Mouse (Mus musculus): ENCODE measurements around the gene B4galt5.

B4galt5 gene

DNA sequence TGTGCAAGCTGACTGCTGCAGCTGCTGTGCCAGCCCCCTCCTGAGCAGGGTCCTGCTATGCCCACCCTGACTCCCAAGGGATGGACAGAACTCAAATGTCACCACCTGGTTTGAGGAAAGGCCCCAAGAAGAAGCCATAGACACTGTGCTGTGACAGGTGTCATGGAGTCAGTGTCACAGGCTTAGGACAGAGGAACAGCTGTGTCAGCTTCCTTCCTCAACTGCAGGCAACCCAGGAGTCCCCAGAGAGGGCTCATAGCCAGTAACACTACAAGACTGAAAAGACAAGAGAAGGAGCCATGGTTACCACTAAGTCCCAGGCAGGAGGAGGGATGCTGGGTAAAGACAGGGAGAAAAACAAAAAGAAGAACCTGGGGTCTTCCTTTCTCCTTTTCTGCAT, 7.9 kb upstream of the B4galt5 start:
- no peak for DNase-seq

DNA sequence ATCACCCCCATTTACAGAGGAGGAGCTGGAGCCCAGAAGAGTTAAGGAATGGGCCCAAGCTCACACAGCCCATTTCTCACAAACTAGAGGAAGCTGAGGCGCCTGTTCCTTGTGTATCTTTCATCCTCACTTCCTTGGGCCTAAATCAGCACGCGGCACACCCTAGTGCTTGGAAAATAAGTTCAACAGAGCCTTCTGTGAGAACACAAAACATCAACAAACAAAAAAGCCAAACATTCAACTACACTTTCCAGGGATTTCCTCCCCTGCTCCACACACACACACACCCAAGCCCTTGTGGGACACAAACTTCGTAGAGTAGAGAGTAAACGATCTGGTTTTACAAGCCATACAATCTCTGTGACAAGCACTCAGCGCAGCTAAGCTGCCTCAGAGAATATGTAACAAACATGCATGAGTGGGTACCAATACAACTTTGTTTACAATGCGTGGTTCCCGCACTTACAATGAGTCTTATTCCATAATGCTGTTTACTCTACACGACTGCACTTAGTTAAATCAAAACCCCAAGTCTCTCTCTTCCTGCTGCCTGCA, 5.7 kb upstream of the B4galt5 start:
- no peak for DNase-seq

GRCm38 (mm10) chr2:167354046-167354445, 5.1 kb upstream of the B4galt5 start:
- DNase-seq: no peak

- DNase-seq: no peak
Measured at GRCm38 (mm10) chr2:167352496-167352895, 3.5 kb upstream of the B4galt5 start.

DNA sequence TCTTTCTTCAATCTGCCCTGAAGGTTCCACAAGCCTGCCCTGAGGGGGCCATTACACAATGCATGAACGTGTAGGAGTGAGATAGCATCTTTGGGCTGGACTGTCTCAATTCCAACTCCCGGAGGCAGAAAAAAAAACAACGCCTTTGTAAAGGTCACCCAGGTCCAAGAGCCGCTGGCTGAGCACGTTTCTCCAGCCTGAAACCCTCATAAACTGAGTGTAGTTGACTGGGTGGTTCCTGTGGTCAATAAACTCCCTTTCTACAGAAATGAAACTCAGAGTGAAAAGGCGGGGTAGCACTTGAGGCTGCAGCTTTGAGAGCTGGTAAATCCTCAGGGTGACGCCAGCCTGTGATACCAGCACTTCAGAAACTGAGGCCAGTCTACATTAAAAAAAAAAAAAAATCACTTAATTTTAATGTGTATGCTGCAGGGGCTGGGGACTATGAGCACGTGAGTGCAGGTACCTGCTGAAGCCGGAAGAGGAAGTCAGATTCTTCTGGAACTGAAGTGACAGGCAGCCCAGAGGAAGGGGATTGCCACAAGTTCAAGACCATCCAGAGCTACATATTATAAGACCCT, 2.5 kb upstream of the B4galt5 start:
- no peak for DNase-seq

- DNase-seq: no peak
Measured at GRCm38 (mm10) chr2:167350126-167350650, 1.2 kb upstream of the B4galt5 start.

DNA sequence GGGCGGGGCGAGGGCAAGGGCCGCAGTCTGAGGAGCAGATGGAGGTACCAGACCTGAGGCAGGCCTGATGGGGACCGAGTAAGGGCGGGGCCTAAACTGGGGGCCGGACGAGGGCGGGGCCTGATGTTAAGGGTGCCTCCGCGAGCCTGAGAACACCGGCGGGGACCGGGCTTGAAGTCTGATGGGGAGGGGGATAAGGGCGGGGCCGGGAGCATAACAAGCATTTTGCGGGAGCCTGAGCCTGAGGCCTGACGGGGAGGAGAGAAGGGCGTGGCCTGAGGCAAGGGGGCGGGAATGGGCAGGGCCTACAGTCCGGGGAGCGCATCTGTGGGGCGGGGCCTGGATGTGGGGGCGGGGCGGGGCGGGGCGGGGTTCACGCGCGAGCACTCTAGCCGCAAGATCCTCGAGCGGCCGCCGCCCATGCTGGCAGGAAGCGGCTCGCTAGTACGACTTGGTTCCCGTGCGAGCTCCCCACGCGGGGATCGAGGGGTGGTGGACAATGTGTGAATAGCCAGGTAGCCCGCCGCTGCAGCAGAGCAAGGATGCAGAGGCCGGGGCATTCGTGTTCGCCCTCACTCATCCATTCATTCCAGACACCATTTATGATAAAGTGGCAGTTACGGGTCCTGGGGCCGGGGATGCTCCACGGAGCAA, 427 bp upstream of the B4galt5 start:
- DNase-seq: peak; percentile 98

DNA sequence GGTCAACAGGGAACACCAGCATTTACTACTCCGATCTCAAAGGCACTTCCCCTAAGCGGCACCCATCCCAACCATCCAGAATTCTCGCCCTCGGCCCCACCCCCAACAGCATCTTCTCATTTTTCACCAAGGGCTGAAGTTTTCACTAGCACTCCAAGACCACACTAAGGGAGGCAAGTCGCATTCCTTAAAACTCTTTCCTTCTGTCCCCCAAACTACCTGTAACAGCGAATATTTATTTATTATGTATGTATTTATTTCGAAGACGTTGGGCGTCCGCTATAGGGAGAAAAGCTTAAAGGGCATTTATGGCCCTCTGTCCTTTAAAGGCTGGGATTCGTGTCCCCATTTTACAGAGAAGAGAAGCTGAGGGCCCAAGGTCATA, 1.0 kb downstream of the B4galt5 start:
- DNase-seq: peak; percentile 65

DNA sequence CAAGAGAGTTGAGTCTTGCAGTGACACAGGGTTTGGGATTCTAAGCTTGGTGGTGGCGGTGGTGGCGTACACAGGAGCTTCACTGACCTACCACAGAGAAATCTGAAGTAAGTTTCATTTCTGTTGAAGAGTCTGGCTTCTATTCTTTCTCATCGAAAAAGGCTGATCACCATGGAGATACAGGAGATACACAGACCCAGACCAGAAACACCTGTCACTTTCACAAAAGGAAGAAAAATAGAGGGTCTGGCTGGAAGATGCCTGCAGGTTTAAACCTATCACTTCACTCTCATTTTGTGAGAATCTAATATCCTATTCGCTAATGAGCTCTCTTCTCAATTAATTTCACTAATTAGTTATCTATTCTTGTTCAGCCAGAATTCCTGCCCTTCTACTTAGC, 1.6 kb downstream of the B4galt5 start:
- no peak for DNase-seq

DNA sequence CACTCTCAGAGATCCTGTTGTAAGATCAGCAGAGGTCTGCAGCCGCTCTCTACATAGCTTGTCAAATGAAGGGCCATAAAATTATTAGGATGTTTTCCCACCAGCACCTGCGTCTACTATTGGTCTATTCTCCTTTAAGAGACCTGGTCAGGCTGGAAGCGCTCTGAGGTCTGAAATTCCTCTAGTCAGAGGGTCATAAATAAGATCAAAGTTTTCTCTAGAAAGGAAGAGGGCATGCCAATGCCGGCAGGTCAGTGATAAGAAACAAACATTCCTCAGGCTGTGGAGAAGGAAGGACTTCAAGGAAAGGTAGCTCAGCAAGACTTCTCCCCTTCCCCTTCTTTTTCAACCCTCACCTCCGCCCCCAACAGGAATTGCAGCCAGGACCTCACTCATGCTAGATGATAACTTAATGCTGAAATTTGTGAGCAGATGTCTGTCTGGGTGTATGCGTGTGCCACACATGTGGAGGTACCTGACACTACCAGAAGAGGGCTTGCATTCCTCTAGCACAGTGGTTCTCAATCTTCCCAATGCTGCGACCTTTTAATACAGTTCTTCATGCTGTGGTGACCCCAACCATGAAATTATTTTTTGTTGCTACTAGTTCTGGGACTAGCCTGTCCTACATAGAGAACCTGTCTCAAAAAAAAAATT, 3.3 kb downstream of the B4galt5 start:
- no peak for DNase-seq

DNA sequence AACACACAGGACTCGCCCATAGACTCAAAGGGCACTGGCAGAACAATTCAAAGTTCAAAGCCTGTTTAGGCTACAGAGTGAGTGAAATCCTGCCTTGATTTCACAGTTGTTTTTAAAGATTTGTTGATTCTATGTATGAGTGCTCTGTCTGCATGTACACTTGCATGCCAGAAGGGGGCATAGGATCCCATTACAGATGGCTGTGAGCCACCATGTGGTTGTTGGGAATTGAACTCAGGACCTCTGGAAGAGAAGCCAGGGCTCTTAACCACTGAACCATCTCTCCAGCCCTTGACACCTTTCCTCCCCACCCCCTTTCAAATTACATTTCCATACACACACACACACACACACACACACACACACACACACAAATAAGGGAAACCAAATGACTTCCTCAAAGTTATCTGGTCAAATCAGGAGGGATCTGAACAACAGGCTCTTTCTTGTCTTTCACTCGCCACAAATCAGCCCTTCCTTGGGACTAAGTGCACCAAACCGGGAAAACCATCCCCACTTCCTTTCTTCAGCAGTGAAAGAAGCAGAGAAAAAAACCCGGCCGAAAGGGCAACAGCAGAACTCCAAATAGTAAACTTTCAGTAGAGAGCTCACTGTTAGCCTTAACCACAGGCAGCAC, 4.0 kb downstream of the B4galt5 start:
- no peak for DNase-seq

- peak; percentile 11 for DNase-seq
Measured at GRCm38 (mm10) chr2:167343369-167344140, 5.4 kb downstream of the B4galt5 start.

- DNase-seq: no peak
Measured at GRCm38 (mm10) chr2:167342876-167343275, 6.1 kb downstream of the B4galt5 start.

GRCm38 (mm10) chr2:167337580-167337979, 11.4 kb downstream of the B4galt5 start:
- DNase-seq: no peak

DNA sequence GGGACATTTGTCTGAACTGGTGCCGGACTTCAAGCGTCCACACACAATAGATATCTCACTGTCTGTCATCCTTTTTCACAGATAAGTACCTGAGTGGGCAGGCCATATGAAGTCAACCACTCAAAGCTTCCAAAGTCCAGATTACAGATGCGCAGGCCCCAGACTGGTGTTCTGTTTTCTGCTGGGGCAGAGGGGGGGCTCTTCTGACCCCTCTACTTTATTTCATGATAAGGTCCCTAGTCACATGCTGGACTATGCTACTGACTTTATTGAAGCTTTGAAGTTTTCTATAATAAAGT, 11.8 kb downstream of the B4galt5 start:
- DNase-seq: no peak

GRCm38 (mm10) chr2:167336384-167337213, 12.4 kb downstream of the B4galt5 start:
- peak; percentile 84 for DNase-seq

DNA sequence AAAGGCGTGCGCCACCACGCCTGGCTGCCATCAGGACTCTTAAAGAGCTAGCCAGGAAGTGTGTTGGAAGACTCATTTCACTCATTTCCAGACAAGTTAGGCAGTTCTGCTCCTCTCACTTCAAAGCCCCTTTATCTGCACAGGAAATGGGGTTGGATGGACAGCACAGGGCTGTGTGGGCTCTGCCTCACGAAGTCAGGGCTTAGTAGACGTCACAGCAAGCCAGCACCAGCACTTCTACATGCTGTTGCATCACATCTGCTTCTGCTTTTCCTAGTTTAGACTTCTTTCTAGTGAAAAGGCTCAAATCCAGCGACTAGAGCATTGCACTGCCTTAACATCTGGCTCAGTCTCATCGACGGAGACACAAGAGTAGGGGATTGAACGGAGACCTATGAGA, 13.9 kb downstream of the B4galt5 start:
- DNase-seq: no peak

DNA sequence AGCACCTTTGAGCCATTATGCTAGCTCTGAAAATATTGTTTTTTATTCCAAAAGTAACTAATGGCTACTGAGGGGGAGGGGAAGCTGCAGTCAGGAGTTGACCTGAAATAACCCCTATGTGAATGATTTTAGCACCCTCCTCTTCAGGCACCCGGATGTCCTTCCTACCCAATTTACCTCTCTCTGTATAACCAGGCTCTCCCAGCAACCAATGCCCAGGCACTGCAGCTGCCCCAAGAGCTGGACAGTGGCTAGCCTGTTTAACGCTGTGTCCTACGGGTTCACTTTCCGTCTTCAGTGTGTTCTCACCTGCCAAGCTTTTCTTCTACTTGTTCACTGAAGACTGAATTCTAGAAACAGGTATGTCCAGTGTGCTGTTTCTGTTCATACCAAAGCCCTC, 14.7 kb downstream of the B4galt5 start:
- no peak for DNase-seq

DNA sequence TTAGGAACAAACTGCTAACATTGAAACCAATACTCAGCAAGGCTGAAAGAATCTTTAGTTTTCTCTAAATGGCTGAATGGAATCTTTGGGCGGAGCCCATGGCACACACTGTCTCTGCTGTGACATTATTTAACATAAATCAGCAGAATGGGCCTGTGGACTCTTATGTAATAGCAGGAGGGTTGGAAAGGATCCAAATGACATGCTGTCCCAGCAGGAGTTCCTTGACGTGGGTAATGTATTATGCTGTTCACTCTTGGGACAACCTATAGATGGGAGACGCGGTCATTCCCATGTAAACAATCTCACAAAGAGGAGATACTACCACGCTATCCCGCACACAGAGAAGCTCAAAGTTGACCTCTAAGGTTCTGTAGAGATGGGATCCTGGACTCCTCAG, 15.5 kb downstream of the B4galt5 start:
- no peak for DNase-seq

- no peak for DNase-seq
Measured at GRCm38 (mm10) chr2:167332336-167332987, 16.5 kb downstream of the B4galt5 start.

- peak; percentile 72 for DNase-seq
Measured at GRCm38 (mm10) chr2:167331432-167331921, 17.5 kb downstream of the B4galt5 start.

Measured in cerebellum, adult 11-12 months (tissue).